Mouse (Mus musculus): ENCODE measurements around the gene Shc3. TPM values are rescaled to one million over a fixed set of nuclear protein-coding genes. Genes with fewer than 3 reads are reported as not detected.

The Shc3 gene
- total RNA-seq, 2 experiments from 2014 or later: 179 to 203 TPM

- DNase-seq (ENCODE audit: low spot score in 2 of 2): no peak
Measured at GRCm38 (mm10) chr13:51384899-51385298, 184.3 kb downstream of the Shc3 start.

- DNase-seq (ENCODE audit: low spot score in 2 of 2): no peak
Measured at GRCm38 (mm10) chr13:51381498-51381897, 187.7 kb downstream of the Shc3 start.

Other genes with a start within 250 kb of the Shc3 start
- 1 to 10 TPM; 6.8 to 7.7 TPM for gene S1pr3, start 160.8 kb downstream of the Shc3 start, total RNA-seq (2021)
- 1 to 10 TPM; 4.3 to 4.7 TPM for gene Cks2, start 75.8 kb upstream of the Shc3 start, total RNA-seq (2021)
- gene Secisbp2, start 82.3 kb upstream of the Shc3 start, total RNA-seq (2021): 10 to 100 TPM; 16.6 to 18.8 TPM
- 100 to 1,000 TPM; 154 to 165 TPM for gene Sema4d, start 224.3 kb upstream of the Shc3 start, total RNA-seq (2021)